ENCODE assay signal across 10 mouse cellular contexts in the genomic region with DNA sequence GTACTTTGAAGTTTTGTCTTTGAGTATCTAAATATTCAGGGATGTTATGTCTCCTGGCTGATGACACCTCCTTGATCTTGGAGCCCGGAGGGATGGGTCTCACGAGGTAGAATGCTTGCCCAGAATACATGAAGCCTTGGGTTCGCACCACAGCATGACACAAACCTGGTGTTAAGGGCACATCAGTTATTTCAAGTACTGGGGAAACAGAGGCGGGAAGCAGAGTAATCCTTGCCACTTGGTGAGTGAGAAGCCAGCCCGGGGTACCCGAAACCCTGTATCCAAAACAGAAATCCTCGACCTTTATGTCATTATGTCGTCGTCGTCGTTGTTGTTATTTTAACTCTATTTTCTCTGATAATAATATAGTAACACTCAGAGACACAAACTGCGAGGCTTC. TPM values are rescaled to one million over a fixed set of nuclear protein-coding genes. Genes with fewer than 3 reads are reported as not detected.
A peak's percentile ranks its signal among the peaks of the same experiment; 100 is the strongest.
DNase-seq lines count a peak whose midpoint lies in the region; ATAC-seq and TF ChIP-seq lines count a peak whose summit lies in the region.
"Had no signal": no experiment of that assay in that cellular context is flagged by ENCODE, and none has a peak within 500 bp of the region (broad histone marks: within the 10 kb centered on the region; RNA-seq: fewer than 3 reads in every experiment).

No protein-coding gene starts in this region.

- H3K9ac ChIP-seq in kidney, postnatal 0 days (ENCODE audit: low read depth, low read length) = no peak overlapping the region
- no peak overlapping the region; the same call in 1 of the 2 replicates for H3K9ac ChIP-seq in intestine, embryonic 14.5 days (ENCODE audit: low read length)
- H3K9ac ChIP-seq in neural tube, embryonic 13.5 days = peak overlapping the region; percentile 80

- H3K4me2 ChIP-seq in kidney, postnatal 0 days (ENCODE audit: low read length) = peak overlapping the region; percentile 84
- H3K4me2 ChIP-seq in intestine, embryonic 14.5 days (ENCODE audit: low read length) = peak overlapping the region; percentile 59
- H3K4me2 ChIP-seq in neural tube, embryonic 13.5 days = peak overlapping the region; percentile 98

- no peak for DNase-seq in kidney, postnatal 0 days (ENCODE audit: low spot score)
- DNase-seq in kidney, postnatal 4 days = no peak
- peak; percentile 24 to 33 for DNase-seq in cerebellum, postnatal 14 days
- no peak for DNase-seq in intestine, embryonic 14.5 days (ENCODE audit: low spot score)
- no peak for DNase-seq in frontal cortex, postnatal 10 days (ENCODE audit: low spot score in 2 of 2)
- DNase-seq in layer of hippocampus, postnatal 10 days (ENCODE audit: low spot score in 2 of 2) = no peak
- DNase-seq in layer of hippocampus, postnatal 14 days (ENCODE audit: low spot score in 2 of 2) = no peak
- DNase-seq: kidney, postnatal 10 days had no signal

- no peak for ATAC-seq in kidney, postnatal 0 days (replicated peaks; ENCODE audit: low FRiP score, low read depth)
- no peak for ATAC-seq in intestine, embryonic 14.5 days (replicated peaks; ENCODE audit: low FRiP score, low TSS enrichment, low read depth)
- no peak for ATAC-seq in neural tube, embryonic 13.5 days (ENCODE audit: low read depth)

- no peak overlapping the region for H3K27ac ChIP-seq in kidney, postnatal 0 days
- H3K27ac ChIP-seq in intestine, embryonic 14.5 days (ENCODE audit: low read depth) = no peak overlapping the region
- H3K27ac ChIP-seq in neural tube, embryonic 13.5 days (replicated peaks) = peak overlapping the region; percentile 94

- H3K4me3 ChIP-seq in kidney, postnatal 0 days (replicated peaks; ENCODE audit: low read depth, low read length) = no peak overlapping the region
- H3K4me3 ChIP-seq in intestine, embryonic 14.5 days (ENCODE audit: low read depth, low read length) = peak overlapping the region; percentile 80; the same call in 1 of the 2 replicates
- peak overlapping the region; percentile 73 for H3K4me3 ChIP-seq in neural tube, embryonic 13.5 days

- peaks cover 8% of the 10 kb centered on the region for H3K4me1 ChIP-seq in kidney, postnatal 0 days (replicated peaks; ENCODE audit: insufficient read depth, low read length)
- peaks cover 11% of the 10 kb centered on the region; the same call in 1 of the 2 replicates for H3K4me1 ChIP-seq in intestine, embryonic 14.5 days (replicated peaks; ENCODE audit: control insufficient read depth, insufficient read depth, low read length)
- H3K4me1 ChIP-seq in neural tube, embryonic 13.5 days (replicated peaks) = peaks cover 26% of the 10 kb centered on the region

- H3K9me3 ChIP-seq in kidney, postnatal 0 days (replicated peaks; ENCODE audit: low read length) = no peaks in the 10 kb centered on the region
- no peaks in the 10 kb centered on the region for H3K9me3 ChIP-seq in intestine, embryonic 14.5 days (ENCODE audit: control insufficient read depth, low read length)
- H3K9me3 ChIP-seq in neural tube, embryonic 13.5 days = no peaks in the 10 kb centered on the region

- H3K27me3 ChIP-seq in kidney, postnatal 0 days (ENCODE audit: insufficient read depth, low read length) = no peaks in the 10 kb centered on the region
- no peaks in the 10 kb centered on the region for H3K27me3 ChIP-seq in intestine, embryonic 14.5 days (replicated peaks; ENCODE audit: control insufficient read depth, insufficient read depth, low read length)
- no peaks in the 10 kb centered on the region for H3K27me3 ChIP-seq in neural tube, embryonic 13.5 days

- no peak for TF ChIP-seq CTCF in kidney, postnatal 0 days (IDR thresholded peaks at IDR 0.05; ENCODE audit: low read depth)

- 0 out of 2 replicates have a peak, but pooled peaks cover 10% of the 10 kb centered on the region for H3K36me3 ChIP-seq in kidney, postnatal 0 days (ENCODE audit: insufficient read depth, low read length)
- peaks cover 14% of the 10 kb centered on the region for H3K36me3 ChIP-seq in intestine, embryonic 14.5 days (ENCODE audit: control insufficient read depth, insufficient read depth, low read length)
- H3K36me3 ChIP-seq in neural tube, embryonic 13.5 days = peaks cover 16% of the 10 kb centered on the region

- WGBS in kidney, postnatal 0 days = 31% methylated on average over 12 of the region's 12 CpGs
- WGBS in intestine, embryonic 14.5 days = 25% methylated on average over 12 of the region's 12 CpGs
- WGBS in neural tube, embryonic 13.5 days = 28% methylated on average over 12 of the region's 12 CpGs

RNA-seq across cellular contexts. Expression of gene Mon1b, which starts 1.2 kb away (rescaled TPM):
- polyA plus RNA-seq in kidney, postnatal 0 days (2015; fragmentation: Nextera tagmentation; extraction: Ambion mirVana) = 6.1 and 6.3 TPM in 2 replicates
- 8.4 and 8.8 TPM in 2 replicates for polyA plus RNA-seq in intestine, embryonic 14.5 days (2014; fragmentation: Nextera tagmentation; extraction: Ambion mirVana)
- 10.9 and 11.8 TPM in 2 replicates for polyA plus RNA-seq in neural tube, embryonic 13.5 days (2015; fragmentation: Nextera tagmentation; extraction: Ambion mirVana)
- 10 to 100 TPM; 20.3 to 22.6 TPM for total RNA-seq in layer of hippocampus, postnatal 10 days (2021)
- 10 to 100 TPM; 21.1 to 24.0 TPM for total RNA-seq in layer of hippocampus, postnatal 14 days (2021)

RNA-seq across cellular contexts. Expression of gene Syce1l, which starts 8.9 kb away (rescaled TPM):
- polyA plus RNA-seq in kidney, postnatal 0 days (2015; fragmentation: Nextera tagmentation; extraction: Ambion mirVana) = not detected in 2 replicates
- polyA plus RNA-seq in intestine, embryonic 14.5 days (2014; fragmentation: Nextera tagmentation; extraction: Ambion mirVana) = not detected in 2 replicates
- polyA plus RNA-seq in neural tube, embryonic 13.5 days (2015; fragmentation: Nextera tagmentation; extraction: Ambion mirVana) = not detected in 2 replicates
- total RNA-seq in layer of hippocampus, postnatal 10 days (2021) = under 1 TPM; 0.62 to 0.85 TPM
- under 1 TPM; 0.74 to 0.92 TPM for total RNA-seq in layer of hippocampus, postnatal 14 days (2021)
- polyA plus RNA-seq: small intestine, adult 2 months had no signal

Comparison
In these comparisons a context has a peak if more than half of its experiments do, and no peak if none do; other contexts are left out.
1. DNase-seq: peak in cerebellum, postnatal 14 days (2 of 2); none in kidney, postnatal 0 days (single experiment), kidney, postnatal 4 days (0 of 2), intestine, embryonic 14.5 days (single experiment), frontal cortex, postnatal 10 days (0 of 2), layer of hippocampus, postnatal 10 days (0 of 2) and layer of hippocampus, postnatal 14 days (0 of 2).
2. Peak in every context shown above with its lines, with median percentiles within 50 percentile points of each other: H3K4me2 ChIP-seq.